Mouse (Mus musculus) liver, postnatal 0 days (tissue): ENCODE data around the gene 2410137M14Rik. TPM values are rescaled to one million over a fixed set of nuclear protein-coding genes. Genes with fewer than 3 reads are reported as not detected.

Experiments
- ATAC-seq: fragments of 200-750 bp; cut with Nextera tagmentation; 2 replicates; pipeline ENCODE4 v1.8.0; 2017; ENCODE audit warnings: mild to moderate bottlenecking, moderate library complexity
- DNase-seq: peaks from one replicate; pipeline ENCODE4 v3.0.0-alpha.2; 2016
- H3K27ac ChIP-seq: fragments of 300-500 bp; sonication (generic); 2 replicates; pipeline ENCODE4 v1.5.1; 2014; ENCODE audit warnings: antibody characterized with exemption, moderate library complexity, mild to moderate bottlenecking, low read depth
- H3K27me3 ChIP-seq: fragments of 300-500 bp; sonication (generic); 2 replicates; pipeline ENCODE4 v1.6.1; 2014; ENCODE audit warnings: low read length, control low read depth, mixed read lengths; ENCODE audit not compliant: insufficient read depth
- H3K36me3 ChIP-seq: fragments of 300-500 bp; sonication (generic); replicated peaks from 2 replicates; pipeline ENCODE4 v1.6.1; 2014; ENCODE audit warnings: mild to moderate bottlenecking, control low read depth, low read length, moderate library complexity, mixed read lengths; ENCODE audit not compliant: insufficient read depth
- H3K4me1 ChIP-seq: fragments of 300-500 bp; sonication (generic); 2 replicates; pipeline ENCODE4 v1.6.1; 2014; ENCODE audit warnings: antibody characterized with exemption, mild to moderate bottlenecking, control low read depth; ENCODE audit not compliant: insufficient read depth
- H3K4me2 ChIP-seq: fragments of 300-500 bp; sonication (generic); 2 replicates; pipeline ENCODE4 v1.6.1; 2014; ENCODE audit warnings: low read depth, mild to moderate bottlenecking, low read length, moderate library complexity, mixed read lengths
- H3K4me3 ChIP-seq: fragments of 300-500 bp; sonication (generic); 2 replicates; pipeline ENCODE4 v1.5.1; 2014; ENCODE audit warnings: low read depth, low read length
- H3K9ac ChIP-seq: fragments of 300-500 bp; sonication (generic); replicated peaks from 2 replicates; pipeline ENCODE4 v1.6.1; 2014; ENCODE audit warnings: mild to moderate bottlenecking, moderate library complexity
- H3K9me3 ChIP-seq: fragments of 300-500 bp; sonication (generic); 2 replicates; pipeline ENCODE4 v1.6.1; 2016; ENCODE audit warnings: mild to moderate bottlenecking, control low read depth, low read length, mixed read lengths
- CTCF ChIP-seq: sonication (generic); IDR thresholded peaks from 2 replicates; pipeline ENCODE4 v1.5.1; 2016; ENCODE audit warnings: antibody characterized with exemption, low read depth
- EP300 ChIP-seq: IDR thresholded peaks from 2 replicates; pipeline ENCODE4 v1.6.1; 2016; ENCODE audit warnings: antibody characterized with exemption, low read depth, mild to moderate bottlenecking
- WGBS: fragments of 180-500 bp; shearing (Covaris S2); extraction: QIAGEN DNeasy Blood & Tissue Kit; methylation state at CpG from one replicate; pipeline ENCODE4 v1.1.7; 2014; ENCODE audit not compliant: insufficient replicate concordance; 5-methylcytosine and 5-hydroxymethylcytosine counted together
- polyA plus RNA-seq: library from polyadenylated mRNA; unstranded; fragments of >200 nt; fragmentation: Nextera tagmentation; extraction: Ambion mirVana; gene quantifications from 2 replicates; pipeline ENCODE4 v1.2.1, GENCODE M21; 2015

Gene 2410137M14Rik
- polyA plus RNA-seq, 1 experiment from 2014 or later: not detected

DNA sequence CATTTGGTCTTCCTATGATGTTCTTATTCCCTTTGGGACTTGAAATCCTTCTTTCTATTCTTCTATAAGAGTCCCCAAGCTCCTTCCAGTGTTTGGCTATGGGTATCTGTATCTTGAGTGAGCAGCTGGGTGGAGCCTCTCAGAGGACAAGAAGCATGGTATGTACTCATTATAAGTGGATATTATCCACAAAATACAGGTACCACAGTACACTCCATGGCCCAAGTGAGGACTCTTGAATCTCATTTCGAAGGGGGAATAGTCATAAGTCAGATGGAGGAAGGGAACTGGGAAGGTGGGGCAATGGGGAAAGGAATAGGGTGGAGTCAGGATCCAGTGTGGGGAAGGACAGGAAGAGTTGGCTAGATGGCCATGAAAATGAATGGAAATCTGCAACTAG is 28.0 kb downstream of the 2410137M14Rik start:
- H3K4me1 ChIP-seq: peaks cover 12% of the 10 kb centered on the region
- no peak overlapping the region for H3K4me2 ChIP-seq
- ATAC-seq (no peak), DNase-seq (no peak)
- 80% methylated on average over 1 of the region's 1 CpGs for WGBS
- no peaks in the 10 kb centered on the region for H3K9me3 ChIP-seq
- peaks cover 19% of the 10 kb centered on the region for H3K36me3 ChIP-seq
- no peak for TF ChIP-seq EP300
- TF ChIP-seq CTCF: no peak
- no peaks in the 10 kb centered on the region for H3K27me3 ChIP-seq
- no peak overlapping the region for H3K4me3 ChIP-seq
- H3K27ac ChIP-seq: no peak overlapping the region
- no peak overlapping the region for H3K9ac ChIP-seq

DNA sequence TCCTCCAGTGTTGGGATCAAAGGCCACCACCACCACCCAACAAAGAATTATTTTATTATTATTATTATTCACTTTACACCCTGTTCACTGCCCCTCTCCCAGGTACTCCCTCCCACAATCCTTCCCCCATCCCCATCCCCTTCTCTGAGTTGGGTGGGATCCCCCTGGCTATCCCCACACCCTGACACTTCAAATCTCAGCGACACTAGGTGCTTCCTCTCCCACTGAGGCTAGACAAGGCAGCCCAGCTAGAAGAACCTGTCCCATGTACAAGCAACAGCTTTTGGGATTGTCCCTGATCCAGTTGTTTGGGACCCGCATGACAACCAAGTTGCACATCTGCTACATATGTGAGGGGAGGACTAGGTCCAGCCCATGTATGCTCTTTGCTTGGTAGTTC is 28.4 kb downstream of the 2410137M14Rik start:
- H3K9me3 ChIP-seq: no peaks in the 10 kb centered on the region
- no peak overlapping the region for H3K9ac ChIP-seq
- peaks cover 9% of the 10 kb centered on the region for H3K4me1 ChIP-seq
- TF ChIP-seq CTCF (no peak), EP300 (no peak)
- 83% methylated on average over 2 of the region's 2 CpGs for WGBS
- ATAC-seq (no peak), DNase-seq (no peak)
- H3K27ac ChIP-seq: no peak overlapping the region
- no peak overlapping the region for H3K4me2 ChIP-seq
- no peak overlapping the region for H3K4me3 ChIP-seq
- no peaks in the 10 kb centered on the region for H3K27me3 ChIP-seq
- peaks cover 19% of the 10 kb centered on the region for H3K36me3 ChIP-seq

DNA sequence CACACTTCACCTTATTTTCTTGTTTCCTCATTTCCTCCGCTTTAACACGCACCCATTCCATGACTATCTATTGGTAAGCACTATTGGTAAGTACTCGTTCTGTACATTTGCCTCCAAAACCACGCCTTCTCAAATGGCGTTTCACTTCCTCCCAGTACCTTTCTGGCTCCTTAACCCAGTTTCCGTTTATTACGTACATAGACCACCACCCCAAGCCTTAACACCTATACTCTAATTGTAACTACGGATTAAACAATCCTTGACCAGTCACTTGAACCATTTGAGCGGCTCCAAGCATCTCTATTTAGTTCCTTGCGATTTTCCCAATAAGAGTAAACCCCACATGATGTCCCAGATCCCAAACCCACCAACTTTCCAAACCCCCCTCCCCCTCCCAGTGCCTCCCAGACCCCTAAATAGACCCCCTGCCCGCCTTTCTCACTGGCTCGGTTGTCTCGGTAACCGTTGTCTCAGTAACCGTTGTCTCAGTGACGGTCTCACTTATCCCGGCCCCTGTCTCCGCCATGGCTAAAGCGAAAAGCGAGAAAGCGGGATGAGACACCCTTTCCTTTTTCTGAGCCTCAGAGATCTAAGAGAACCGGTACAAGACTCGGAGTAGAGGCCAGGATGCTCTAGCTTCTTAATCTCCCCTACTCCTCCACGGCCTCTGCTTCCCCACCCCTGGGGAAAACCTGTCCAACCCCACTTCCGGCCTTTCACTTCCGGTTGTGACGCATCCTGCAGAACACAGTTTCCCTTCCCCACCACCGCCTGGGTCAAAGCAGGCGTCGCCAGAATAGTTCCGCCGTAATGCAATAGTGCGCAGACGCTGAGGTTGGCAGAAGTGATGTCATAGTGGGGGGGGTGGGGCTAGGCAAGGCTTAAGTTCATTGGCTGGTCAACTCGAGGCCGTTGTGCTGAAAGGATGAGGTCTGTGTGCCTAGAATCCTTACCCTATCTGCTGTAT is 29.8 kb downstream of the 2410137M14Rik start, which contains the start of gene Ppp1r11:
Gene Ppp1r11, minus strand, starts transcription at position 761 of the 967 bp plus-strand sequence.
- Histone ChIP-seq H3K27me3 (peaks cover 13% of the 10 kb centered on the region), H3K4me1 (peaks cover 13% of the 10 kb centered on the region), H3K4me3 (peak within 1 kb of the TSS; percentile 81), H3K27ac (peak within 1 kb of the TSS; percentile 82), H3K9me3 (no peaks in the 10 kb centered on the region), H3K36me3 (peaks cover 16% of the 10 kb centered on the region), H3K9ac (peak within 1 kb of the TSS; percentile 72), H3K4me2 (peak within 1 kb of the TSS; percentile 83)
- ATAC-seq: peak; percentile 99
- DNase-seq: peak; percentile 95
- WGBS: 1% methylated on average over 36 of the region's 36 CpGs
- TF ChIP-seq EP300 (peak; percentile 61), CTCF (no peak)

DNA sequence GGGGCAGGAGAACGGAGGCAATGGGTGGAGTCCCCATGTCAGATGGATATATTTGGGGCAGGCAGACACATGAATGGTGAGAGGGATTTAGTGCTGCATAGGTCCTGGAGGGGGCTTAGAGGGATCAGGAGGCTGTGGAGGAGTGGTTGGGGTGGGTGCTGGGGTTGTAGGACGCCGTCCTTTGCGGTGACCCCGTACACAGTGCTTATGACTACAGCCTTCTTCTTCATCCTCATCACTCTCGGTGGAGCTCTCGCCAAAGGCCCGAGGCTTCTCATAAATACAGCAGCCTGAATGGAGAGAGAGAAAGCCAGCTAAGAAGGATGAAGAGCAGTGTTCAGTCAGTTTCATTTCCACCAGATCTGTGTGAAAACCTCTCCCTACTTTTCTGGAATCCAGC is 31.8 kb downstream of the 2410137M14Rik start:
- whole genome bisulfite sequencing: 92% methylated on average over 8 of the region's 8 CpGs
- Histone ChIP-seq H3K4me2 (no peak overlapping the region), H3K4me3 (no peak overlapping the region), H3K4me1 (peaks cover 13% of the 10 kb centered on the region), H3K36me3 (peaks cover 12% of the 10 kb centered on the region), H3K27ac (no peak overlapping the region), H3K9me3 (no peaks in the 10 kb centered on the region), H3K27me3 (peaks cover 31% of the 10 kb centered on the region), H3K9ac (no peak overlapping the region)
- no peak for TF ChIP-seq EP300
- TF ChIP-seq CTCF: no peak
- DNase-seq (no peak), ATAC-seq (no peak)

DNA sequence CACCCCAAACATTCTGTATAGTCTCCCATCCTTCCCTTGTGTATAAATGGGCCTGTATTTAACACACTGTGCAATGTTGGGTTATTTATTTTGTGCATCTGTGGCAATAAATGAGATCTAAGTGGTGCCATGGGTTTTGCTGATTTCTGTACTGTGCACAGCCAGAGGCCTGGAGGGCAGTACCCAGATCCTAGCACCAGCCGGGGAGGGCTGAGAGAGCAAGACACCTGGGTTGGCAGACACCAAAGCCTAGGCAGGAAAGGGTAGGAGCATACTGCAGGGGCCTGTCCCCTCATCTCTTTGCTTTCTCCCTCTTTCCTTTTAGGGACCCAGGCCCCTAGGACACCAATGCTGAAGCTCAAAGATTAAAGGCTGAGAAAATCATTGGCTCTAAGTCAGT is 32.8 kb downstream of the 2410137M14Rik start:
- no peak for ATAC-seq
- Histone ChIP-seq H3K4me2 (no peak overlapping the region), H3K36me3 (peaks cover 12% of the 10 kb centered on the region), H3K27ac (no peak overlapping the region), H3K4me3 (no peak overlapping the region), H3K27me3 (peaks cover 41% of the 10 kb centered on the region), H3K4me1 (peaks cover 13% of the 10 kb centered on the region), H3K9me3 (no peaks in the 10 kb centered on the region), H3K9ac (no peak overlapping the region)
- 94% methylated on average over 1 of the region's 1 CpGs for WGBS
- TF ChIP-seq EP300 (no peak), CTCF (no peak)
- DNase-seq: no peak

DNA sequence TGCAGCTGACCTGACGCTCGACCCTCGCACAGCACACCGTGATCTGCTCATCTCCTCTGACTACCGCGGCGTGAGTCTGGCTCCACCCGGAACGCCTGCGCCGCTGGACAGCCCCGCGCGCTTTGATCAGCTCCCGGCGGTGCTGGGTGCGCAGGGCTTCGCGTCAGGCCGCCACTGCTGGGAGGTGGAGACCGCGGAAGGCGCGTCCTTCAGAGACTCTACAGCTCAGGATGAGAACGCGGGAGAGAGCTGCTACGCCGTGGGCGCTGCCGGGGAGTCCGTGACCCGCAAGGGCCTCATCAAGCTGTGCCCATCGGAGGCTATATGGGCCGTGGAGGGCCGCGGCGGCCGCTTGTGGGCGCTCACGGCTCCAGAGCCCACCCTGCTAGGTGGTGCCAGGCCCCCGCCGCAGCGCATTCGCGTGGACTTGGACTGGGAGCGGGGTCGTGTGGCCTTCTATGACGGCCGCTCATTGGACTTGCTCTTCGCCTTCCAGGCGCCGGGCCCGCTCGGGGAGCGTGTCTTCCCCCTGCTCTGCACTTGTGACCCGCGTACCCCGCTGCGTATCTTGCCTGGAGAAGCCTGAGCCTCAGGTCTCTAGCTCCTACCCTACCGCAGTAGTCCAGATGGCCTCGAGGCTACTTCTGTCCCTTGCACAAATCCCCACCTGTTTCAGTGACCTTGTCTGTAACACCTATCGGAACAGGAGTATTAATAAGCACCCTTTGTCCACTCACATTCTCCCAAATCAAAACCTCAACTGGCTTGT is 33.8 kb downstream of the 2410137M14Rik start:
- WGBS: 7% methylated on average over 60 of the region's 62 CpGs
- peak; percentile 31 for DNase-seq
- Histone ChIP-seq H3K27ac (no peak overlapping the region), H3K9me3 (no peaks in the 10 kb centered on the region), H3K4me3 (peak overlapping the region; percentile 28), H3K9ac (no peak overlapping the region), H3K4me2 (peak overlapping the region; percentile 66), H3K4me1 (peaks cover 13% of the 10 kb centered on the region), H3K36me3 (peaks cover 12% of the 10 kb centered on the region), H3K27me3 (peaks cover 52% of the 10 kb centered on the region)
- no peak for ATAC-seq
- TF ChIP-seq CTCF (peak; percentile 33), EP300 (no peak)
